Mouse (Mus musculus) stomach, embryonic 16.5 days (tissue): ENCODE measurements around the gene Sec14l1. TPM values are rescaled to one million over a fixed set of nuclear protein-coding genes. Genes with fewer than 3 reads are reported as not detected.

Source experiments
- ATAC-seq: fragments of 200-750 bp; cut with Nextera tagmentation; 2 replicates; pipeline ENCODE4 v1.8.0; 2017; ENCODE audit warnings: moderate number of reproducible peaks, moderate TSS enrichment; ENCODE audit not compliant: insufficient read depth, low FRiP score
- H3K27ac ChIP-seq: fragments of 300-500 bp; sonication (generic); 2 replicates; pipeline ENCODE4 v1.5.1; 2014; ENCODE audit warnings: low read length
- H3K27me3 ChIP-seq: fragments of 300-500 bp; sonication (generic); 2 replicates; pipeline ENCODE4 v1.6.1; 2014; ENCODE audit warnings: low read length, control low read depth, mixed read lengths; ENCODE audit not compliant: control insufficient read depth, insufficient read depth
- H3K36me3 ChIP-seq: fragments of 300-500 bp; sonication (generic); 2 replicates; pipeline ENCODE4 v1.6.1; 2014; ENCODE audit warnings: low read length; ENCODE audit not compliant: control insufficient read depth, insufficient read depth
- H3K4me1 ChIP-seq: fragments of 300-500 bp; sonication (generic); 2 replicates; pipeline ENCODE4 v1.6.1; 2014; ENCODE audit warnings: low read length, control low read depth, mixed read lengths; ENCODE audit not compliant: control insufficient read depth, insufficient read depth
- H3K4me2 ChIP-seq: fragments of 300-500 bp; sonication (generic); 2 replicates; pipeline ENCODE4 v1.6.1; 2014; ENCODE audit warnings: low read depth, low read length, mixed read lengths
- H3K4me3 ChIP-seq: fragments of 300-500 bp; sonication (generic); replicated peaks from 2 replicates; pipeline ENCODE4 v1.5.1; 2014; ENCODE audit warnings: mild to moderate bottlenecking, low read length
- H3K9ac ChIP-seq: fragments of 300-500 bp; sonication (generic); 2 replicates; pipeline ENCODE4 v1.6.1; 2014; ENCODE audit warnings: low read length
- H3K9me3 ChIP-seq: fragments of 300-500 bp; sonication (generic); replicated peaks from 2 replicates; pipeline ENCODE4 v1.6.1; 2016; ENCODE audit warnings: low read length, control low read depth; ENCODE audit not compliant: control insufficient read depth
- WGBS: fragments of 180-500 bp; shearing (Covaris S2); extraction: QIAGEN DNeasy Blood & Tissue Kit; methylation state at CpG from one replicate; pipeline ENCODE4 v1.1.7; 2014; 5-methylcytosine and 5-hydroxymethylcytosine counted together
- polyA plus RNA-seq: library from polyadenylated mRNA; unstranded; fragments of >200 nt; fragmentation: Nextera tagmentation; extraction: Ambion mirVana; gene quantifications from 2 replicates; pipeline ENCODE4 v1.2.1, GENCODE M21; 2015

Gene Sec14l1
- polyA plus RNA-seq, 1 experiment from 2014 or later, result 62.5 TPM

GRCm38 (mm10) chr11:117112649-117113051, 2.3 kb upstream of the Sec14l1 start:
- ATAC-seq, result no peak
- Histone ChIP-seq H3K4me3 (no peak overlapping the region), H3K36me3 (no peaks in the 10 kb centered on the region), H3K27me3 (no peaks in the 10 kb centered on the region), H3K9me3 (no peaks in the 10 kb centered on the region), H3K4me2 (no peak overlapping the region), H3K27ac (no peak overlapping the region; the same call in 1 of the 2 replicates), H3K9ac (no peak overlapping the region), H3K4me1 (peaks cover 39% of the 10 kb centered on the region)
- 64% methylated on average over 3 of the region's 3 CpGs for WGBS

- no peak for ATAC-seq
- H3K27me3 ChIP-seq, result no peaks in the 10 kb centered on the region
- 88% methylated on average over 5 of the region's 5 CpGs for WGBS
These were observed 1.6 kb upstream of the Sec14l1 start for GRCm38 (mm10) chr11:117113377-117113776.

GRCm38 (mm10) chr11:117114231-117114591, 757 bp upstream of the Sec14l1 start:
- no peak for ATAC-seq
- peaks cover 40% of the 10 kb centered on the region for H3K4me1 ChIP-seq

More at GRCm38 (mm10) chr11:117113377-117113776, 1.6 kb upstream of the Sec14l1 start:
- no peak overlapping the region for H3K9ac ChIP-seq
- H3K4me3 ChIP-seq, result no peak overlapping the region
- H3K36me3 ChIP-seq, result no peaks in the 10 kb centered on the region
- peaks cover 41% of the 10 kb centered on the region for H3K4me1 ChIP-seq
- peak overlapping the region; percentile 99; the same call in 1 of the 2 replicates for H3K27ac ChIP-seq
- no peak overlapping the region for H3K4me2 ChIP-seq
- H3K9me3 ChIP-seq, result no peaks in the 10 kb centered on the region

GRCm38 (mm10) chr11:117115346-117116219, 615 bp downstream of the Sec14l1 start:
- Histone ChIP-seq H3K9ac (peak overlapping the region; percentile 90), H3K27me3 (no peaks in the 10 kb centered on the region), H3K4me3 (peak overlapping the region; percentile 90), H3K4me1 (peaks cover 53% of the 10 kb centered on the region), H3K27ac (peak overlapping the region; percentile 93), H3K36me3 (no peaks in the 10 kb centered on the region), H3K9me3 (no peaks in the 10 kb centered on the region), H3K4me2 (peak overlapping the region; percentile 79)
- ATAC-seq, result no peak
- under 1% methylated on average over 54 of the region's 54 CpGs for WGBS

More at GRCm38 (mm10) chr11:117114231-117114591, 757 bp upstream of the Sec14l1 start:
- Histone ChIP-seq H3K9me3 (no peaks in the 10 kb centered on the region), H3K27me3 (no peaks in the 10 kb centered on the region), H3K36me3 (no peaks in the 10 kb centered on the region), H3K4me2 (peak overlapping the region; percentile 66), H3K9ac (peak overlapping the region; percentile 82), H3K27ac (peak overlapping the region; percentile 99), H3K4me3 (peak overlapping the region; percentile 90)
- 34% methylated on average over 13 of the region's 13 CpGs for WGBS

GRCm38 (mm10) chr11:117116350-117117303, 1.7 kb downstream of the Sec14l1 start:
- Histone ChIP-seq H3K9ac (peak overlapping the region; percentile 90), H3K9me3 (no peaks in the 10 kb centered on the region), H3K27me3 (no peaks in the 10 kb centered on the region), H3K4me1 (peaks cover 63% of the 10 kb centered on the region), H3K4me3 (peak overlapping the region; percentile 90), H3K27ac (peak overlapping the region; percentile 93), H3K36me3 (no peaks in the 10 kb centered on the region), H3K4me2 (peak overlapping the region; percentile 79)
- WGBS, result 31% methylated on average over 18 of the region's 18 CpGs
- no peak for ATAC-seq

GRCm38 (mm10) chr11:117117321-117117720, 2.4 kb downstream of the Sec14l1 start:
- peak overlapping the region; percentile 90 for H3K4me3 ChIP-seq
- peaks cover 64% of the 10 kb centered on the region for H3K4me1 ChIP-seq
- no peaks in the 10 kb centered on the region for H3K9me3 ChIP-seq
- H3K4me2 ChIP-seq, result peak overlapping the region; percentile 79
- peak overlapping the region; percentile 93 for H3K27ac ChIP-seq
- H3K36me3 ChIP-seq, result no peaks in the 10 kb centered on the region
- WGBS, result 48% methylated on average over 18 of the region's 18 CpGs
- H3K9ac ChIP-seq, result peak overlapping the region; percentile 90
- no peaks in the 10 kb centered on the region for H3K27me3 ChIP-seq
- no peak for ATAC-seq

GRCm38 (mm10) chr11:117117791-117118190, 2.8 kb downstream of the Sec14l1 start:
- Histone ChIP-seq H3K4me2 (peak overlapping the region; percentile 79; the same call in 1 of the 2 replicates), H3K9me3 (no peaks in the 10 kb centered on the region), H3K36me3 (no peaks in the 10 kb centered on the region), H3K4me3 (no peak overlapping the region), H3K4me1 (peaks cover 62% of the 10 kb centered on the region), H3K27me3 (no peaks in the 10 kb centered on the region), H3K27ac (peak overlapping the region; percentile 93), H3K9ac (peak overlapping the region; percentile 90; the same call in 1 of the 2 replicates)
- WGBS, result 84% methylated on average over 7 of the region's 7 CpGs
- ATAC-seq, result no peak

- Histone ChIP-seq H3K36me3 (no peaks in the 10 kb centered on the region), H3K4me2 (no peak overlapping the region), H3K4me1 (peaks cover 60% of the 10 kb centered on the region), H3K9ac (0 out of 2 replicates have a peak overlapping the region, but pooled peaks have one; percentile 90), H3K9me3 (no peaks in the 10 kb centered on the region), H3K27me3 (no peaks in the 10 kb centered on the region), H3K27ac (0 out of 2 replicates have a peak overlapping the region, but pooled peaks have one; percentile 24), H3K4me3 (no peak overlapping the region)
- no peak for ATAC-seq
- 64% methylated on average over 4 of the region's 4 CpGs for WGBS
These were observed 3.3 kb downstream of the Sec14l1 start for GRCm38 (mm10) chr11:117118248-117118647.
